Mouse (Mus musculus): ENCODE data around the gene Dlgap1. TPM values are rescaled to one million over a fixed set of nuclear protein-coding genes. Genes with fewer than 3 reads are reported as not detected.

Gene Dlgap1
- polyA plus RNA-seq, 1 experiment from 2014 or later: 12.3 TPM

DNA sequence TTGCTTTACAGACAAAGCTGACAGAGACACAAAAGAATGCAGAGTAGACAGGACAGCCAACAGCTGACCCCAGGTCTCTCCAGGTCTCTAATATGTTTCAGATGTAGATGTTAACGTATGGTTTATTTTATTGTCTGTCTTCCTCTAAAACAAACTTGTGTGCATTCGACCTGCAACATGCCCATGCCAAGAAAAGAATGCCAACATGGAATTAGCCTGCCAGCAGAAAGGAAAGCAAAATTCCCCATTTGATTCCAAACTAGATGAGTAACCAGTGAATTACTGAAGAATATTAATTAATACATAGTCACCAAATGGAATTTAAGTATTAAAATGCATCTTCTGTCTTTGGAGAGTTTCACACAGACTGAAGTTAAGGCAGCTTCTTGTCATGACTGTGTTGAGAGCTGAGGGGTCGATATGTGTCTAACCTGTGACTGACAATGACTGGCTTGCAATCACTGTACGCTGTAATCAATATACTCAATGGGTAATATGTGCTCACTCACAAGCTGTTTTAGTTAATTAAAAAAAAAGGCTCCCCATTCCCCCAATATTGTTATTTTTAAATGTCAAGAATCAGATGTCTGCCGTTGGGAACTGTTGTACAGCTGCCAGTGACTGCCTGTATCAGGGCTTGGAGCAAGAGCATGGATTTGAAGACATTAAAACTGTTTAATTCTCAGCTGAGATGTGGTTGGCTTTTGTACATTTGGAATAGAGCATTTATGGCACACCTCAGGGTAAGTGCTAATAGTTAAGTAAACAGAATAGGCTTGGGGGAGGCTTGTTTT lies 552.4 kb downstream of the Dlgap1 start:
- Histone ChIP-seq H3K9me3 (no peaks in the 10 kb centered on the region; the same call in 1 of the 2 replicates), H3K9ac (no peak overlapping the region), H3K4me3 (no peak overlapping the region), H3K4me2 (replicated peaks) (no peak overlapping the region), H3K27ac (no peak overlapping the region), H3K36me3 (no peaks in the 10 kb centered on the region), H3K27me3 (replicated peaks) (no peaks in the 10 kb centered on the region), H3K4me1 (no peaks in the 10 kb centered on the region)
- WGBS: 79% methylated on average over 5 of the region's 5 CpGs
- ATAC-seq (ENCODE audit: low FRiP score, low read depth): no peak

DNA sequence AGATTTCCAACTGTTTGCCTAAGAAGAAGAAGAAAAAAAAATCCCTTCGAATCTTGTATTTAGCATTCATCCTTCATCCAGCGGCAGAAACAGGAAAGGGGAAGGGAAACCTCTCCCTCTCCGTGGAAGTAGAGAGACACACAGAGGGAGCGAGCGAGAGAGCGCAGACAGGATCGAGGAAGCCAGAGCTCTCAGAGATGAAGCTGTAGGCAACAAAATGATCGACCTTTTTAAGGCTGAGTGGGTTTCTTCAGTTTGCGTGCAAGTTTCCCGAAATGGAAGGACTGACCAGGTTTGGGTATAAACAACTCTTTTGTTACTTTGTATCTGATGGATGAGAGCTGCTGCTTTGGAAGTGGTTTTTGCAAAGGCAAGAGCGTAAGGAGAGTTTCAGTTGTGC lies 553.1 kb downstream of the Dlgap1 start:
- H3K36me3 ChIP-seq: no peaks in the 10 kb centered on the region
- H3K9ac ChIP-seq: no peak overlapping the region
- no peak overlapping the region for H3K4me3 ChIP-seq
- 56% methylated on average over 11 of the region's 11 CpGs for WGBS
- 0 out of 2 replicates have a peak overlapping the region, but pooled peaks have one; percentile 7 for H3K4me2 ChIP-seq (replicated peaks)
- no peaks in the 10 kb centered on the region; the same call in 1 of the 2 replicates for H3K9me3 ChIP-seq
- H3K27ac ChIP-seq: no peak overlapping the region
- no peaks in the 10 kb centered on the region for H3K4me1 ChIP-seq
- no peaks in the 10 kb centered on the region for H3K27me3 ChIP-seq (replicated peaks)
- no peak for ATAC-seq (ENCODE audit: low FRiP score, low read depth)

GRCm38 (mm10) chr17:70525990-70526389 lies 557.1 kb downstream of the Dlgap1 start:
- Histone ChIP-seq H3K36me3 (no peaks in the 10 kb centered on the region), H3K27me3 (replicated peaks) (no peaks in the 10 kb centered on the region), H3K9ac (no peak overlapping the region), H3K27ac (no peak overlapping the region), H3K4me1 (no peaks in the 10 kb centered on the region), H3K4me2 (replicated peaks) (no peak overlapping the region), H3K4me3 (no peak overlapping the region), H3K9me3 (no peaks in the 10 kb centered on the region)
- WGBS: 54% methylated on average over 3 of the region's 3 CpGs
- ATAC-seq (ENCODE audit: low FRiP score, low read depth): no peak

- peak; percentile 61; the same call in 1 of the 2 replicates for ATAC-seq (ENCODE audit: low FRiP score, low read depth)
- Histone ChIP-seq H3K9me3 (no peaks in the 10 kb centered on the region), H3K4me2 (replicated peaks) (no peak overlapping the region), H3K4me1 (no peaks in the 10 kb centered on the region), H3K27ac (no peak overlapping the region), H3K27me3 (replicated peaks) (no peaks in the 10 kb centered on the region), H3K4me3 (no peak overlapping the region), H3K36me3 (no peaks in the 10 kb centered on the region), H3K9ac (no peak overlapping the region)
- WGBS: 34% methylated on average over 9 of the region's 9 CpGs
Measured at GRCm38 (mm10) chr17:70527101-70527500, 558.2 kb downstream of the Dlgap1 start.

- Histone ChIP-seq H3K36me3 (no peaks in the 10 kb centered on the region), H3K4me3 (no peak overlapping the region), H3K27me3 (replicated peaks) (no peaks in the 10 kb centered on the region), H3K9ac (no peak overlapping the region), H3K4me2 (replicated peaks) (no peak overlapping the region), H3K9me3 (no peaks in the 10 kb centered on the region), H3K27ac (no peak overlapping the region), H3K4me1 (no peaks in the 10 kb centered on the region)
- no peak for ATAC-seq (ENCODE audit: low FRiP score, low read depth)
- 61% methylated on average over 7 of the region's 7 CpGs for WGBS
Measured at GRCm38 (mm10) chr17:70528196-70529187, 559.6 kb downstream of the Dlgap1 start.

DNA sequence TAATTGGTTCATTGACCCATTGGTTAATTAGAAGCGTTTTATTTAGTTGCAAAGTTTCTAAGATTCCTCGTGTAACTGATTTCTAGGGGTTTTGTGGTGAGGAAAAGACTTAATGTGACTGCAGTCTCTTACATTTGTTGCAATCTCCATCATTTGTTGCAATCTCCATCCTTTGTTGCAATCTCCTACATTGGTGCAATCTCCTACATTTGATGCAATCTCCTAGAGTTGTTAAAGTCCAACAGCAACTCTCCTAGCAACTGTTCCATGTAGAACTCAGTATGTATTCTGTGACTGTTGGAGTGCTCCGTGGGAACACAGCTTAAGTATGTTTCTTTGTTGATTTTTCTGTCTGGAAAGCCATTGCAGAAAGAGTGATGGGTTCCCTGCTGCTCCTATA lies 565.4 kb downstream of the Dlgap1 start:
- Histone ChIP-seq H3K36me3 (no peaks in the 10 kb centered on the region), H3K9ac (no peak overlapping the region), H3K27me3 (replicated peaks) (no peaks in the 10 kb centered on the region), H3K9me3 (no peaks in the 10 kb centered on the region), H3K4me3 (no peak overlapping the region), H3K27ac (no peak overlapping the region), H3K4me1 (no peaks in the 10 kb centered on the region), H3K4me2 (replicated peaks) (no peak overlapping the region)
- WGBS: 68% methylated on average over 3 of the region's 3 CpGs
- ATAC-seq (ENCODE audit: low FRiP score, low read depth): no peak

- H3K27ac ChIP-seq: no peak overlapping the region
- no peak for ATAC-seq (ENCODE audit: low FRiP score, low read depth)
- no peaks in the 10 kb centered on the region for H3K9me3 ChIP-seq
- no peak overlapping the region for H3K9ac ChIP-seq
- no peak overlapping the region for H3K4me2 ChIP-seq (replicated peaks)
- no peaks in the 10 kb centered on the region for H3K4me1 ChIP-seq
- 89% methylated on average over 4 of the region's 4 CpGs for WGBS
- no peaks in the 10 kb centered on the region for H3K27me3 ChIP-seq (replicated peaks)
- H3K36me3 ChIP-seq: no peaks in the 10 kb centered on the region
- H3K4me3 ChIP-seq: no peak overlapping the region
Measured at GRCm38 (mm10) chr17:70541816-70542215, 572.9 kb downstream of the Dlgap1 start.

- no peak overlapping the region for H3K4me2 ChIP-seq (replicated peaks)
- no peaks in the 10 kb centered on the region for H3K4me1 ChIP-seq
- no peak overlapping the region for H3K9ac ChIP-seq
- WGBS: 90% methylated on average over 4 of the region's 4 CpGs
- H3K4me3 ChIP-seq: no peak overlapping the region
- ATAC-seq (ENCODE audit: low FRiP score, low read depth): no peak
- no peak overlapping the region for H3K27ac ChIP-seq
- H3K36me3 ChIP-seq: no peaks in the 10 kb centered on the region
- H3K27me3 ChIP-seq (replicated peaks): no peaks in the 10 kb centered on the region
- H3K9me3 ChIP-seq: no peaks in the 10 kb centered on the region
Measured at GRCm38 (mm10) chr17:70550793-70551192, 581.9 kb downstream of the Dlgap1 start.

GRCm38 (mm10) chr17:70561547-70561946 lies 592.7 kb downstream of the Dlgap1 start:
- H3K4me3 ChIP-seq: no peak overlapping the region
- H3K9ac ChIP-seq: no peak overlapping the region
- H3K4me2 ChIP-seq (replicated peaks): no peak overlapping the region
- H3K4me1 ChIP-seq: no peaks in the 10 kb centered on the region
- no peaks in the 10 kb centered on the region for H3K27me3 ChIP-seq (replicated peaks)
- no peaks in the 10 kb centered on the region for H3K9me3 ChIP-seq
- ATAC-seq (ENCODE audit: low FRiP score, low read depth): no peak
- 82% methylated on average over 7 of the region's 7 CpGs for WGBS
- no peak overlapping the region for H3K27ac ChIP-seq
- no peaks in the 10 kb centered on the region for H3K36me3 ChIP-seq

- Histone ChIP-seq H3K4me1 (no peaks in the 10 kb centered on the region), H3K9ac (no peak overlapping the region), H3K27me3 (replicated peaks) (no peaks in the 10 kb centered on the region), H3K27ac (no peak overlapping the region), H3K36me3 (no peaks in the 10 kb centered on the region), H3K9me3 (no peaks in the 10 kb centered on the region), H3K4me2 (replicated peaks) (no peak overlapping the region), H3K4me3 (no peak overlapping the region)
- no peak for ATAC-seq (ENCODE audit: low FRiP score, low read depth)
- WGBS: 75% methylated on average over 5 of the region's 5 CpGs
Measured at GRCm38 (mm10) chr17:70570848-70571247, 602.0 kb downstream of the Dlgap1 start.

DNA sequence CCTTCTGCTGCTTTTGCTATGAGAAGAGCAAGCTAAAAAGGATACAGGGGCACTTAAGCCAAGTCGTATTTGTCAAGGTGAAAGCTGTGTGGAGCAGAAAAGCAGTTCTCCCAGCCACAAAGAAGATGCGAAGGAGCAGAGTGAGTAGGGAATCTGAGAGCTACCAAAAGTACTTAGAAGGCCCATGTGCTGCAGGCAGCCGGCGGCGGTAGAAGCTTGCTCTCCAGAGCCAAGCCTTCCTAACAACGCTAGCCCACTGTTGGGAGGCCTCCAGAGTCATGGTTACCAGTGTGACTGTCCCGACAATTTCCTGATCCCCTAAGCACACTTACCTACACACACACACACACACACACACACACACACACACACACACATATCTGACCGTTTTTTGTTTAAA lies 614.2 kb downstream of the Dlgap1 start:
- 74% methylated on average over 8 of the region's 8 CpGs for WGBS
- H3K9me3 ChIP-seq: no peaks in the 10 kb centered on the region
- no peak overlapping the region for H3K27ac ChIP-seq
- H3K27me3 ChIP-seq (replicated peaks): no peaks in the 10 kb centered on the region
- H3K4me1 ChIP-seq: no peaks in the 10 kb centered on the region
- H3K9ac ChIP-seq: no peak overlapping the region
- no peak for ATAC-seq (ENCODE audit: low FRiP score, low read depth)
- no peaks in the 10 kb centered on the region for H3K36me3 ChIP-seq
- H3K4me3 ChIP-seq: no peak overlapping the region
- H3K4me2 ChIP-seq (replicated peaks): no peak overlapping the region

DNA sequence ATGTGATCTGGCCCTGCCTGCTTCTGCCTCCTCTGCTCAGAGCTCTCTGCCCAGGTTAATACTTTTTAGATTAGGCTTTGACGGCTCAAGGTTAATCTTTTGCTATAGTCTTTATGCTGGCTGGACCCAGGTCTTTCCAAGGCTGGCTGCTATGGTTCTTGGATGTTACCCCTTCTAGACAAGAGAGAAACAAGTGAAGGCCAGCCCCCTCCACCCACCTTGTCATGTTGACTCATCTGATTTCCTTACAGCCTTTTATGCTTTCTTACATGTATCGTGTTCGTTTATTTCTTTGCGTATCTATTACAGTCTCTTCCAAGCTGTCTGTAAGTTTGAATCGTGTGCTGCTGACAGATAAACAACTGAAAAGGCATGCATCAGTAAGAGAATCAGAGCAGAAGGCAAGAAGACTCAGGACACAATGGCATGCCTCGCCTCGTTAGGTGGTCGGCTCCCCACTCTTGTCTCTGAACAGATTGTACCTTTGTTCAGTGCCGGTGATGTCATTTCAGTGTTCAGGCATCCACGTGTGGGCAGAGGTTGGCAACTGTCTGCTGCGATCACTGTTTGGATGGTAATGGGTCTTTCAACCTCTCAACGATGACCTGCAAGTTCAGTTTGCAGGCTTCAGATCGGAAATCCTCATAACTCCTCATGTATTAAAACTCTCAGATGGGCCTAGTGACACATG lies 618.0 kb downstream of the Dlgap1 start:
- ATAC-seq (ENCODE audit: low FRiP score, low read depth): no peak
- no peaks in the 10 kb centered on the region for H3K36me3 ChIP-seq
- no peak overlapping the region for H3K4me2 ChIP-seq (replicated peaks)
- no peak overlapping the region for H3K27ac ChIP-seq
- no peak overlapping the region for H3K9ac ChIP-seq
- H3K27me3 ChIP-seq (replicated peaks): no peaks in the 10 kb centered on the region
- no peaks in the 10 kb centered on the region for H3K4me1 ChIP-seq
- whole genome bisulfite sequencing: 82% methylated on average over 13 of the region's 13 CpGs
- H3K9me3 ChIP-seq: no peaks in the 10 kb centered on the region
- H3K4me3 ChIP-seq: no peak overlapping the region

All from neural tube, embryonic 12.5 days (tissue).